Mouse (Mus musculus) liver, adult 2 months (tissue): ENCODE results near the gene Olfr902. TPM values are rescaled to one million over a fixed set of nuclear protein-coding genes. Genes with fewer than 3 reads are reported as not detected.
"Not testable (repeated sequence)": the region's sequence is repeated elsewhere in the genome, so short reads cannot be mapped to it uniquely, and the experiment has no call there.

ENCODE experiments used
- DNase-seq: peaks from one replicate; pipeline ENCODE4 v3.0.0-alpha.2; 2011; ENCODE audit warnings: low read depth, low spot score; ENCODE audit errors: extremely low read depth
- H3K27ac ChIP-seq: fragments of 200-500 bp; replicated peaks from 2 replicates; pipeline ENCODE4 v1.5.1; 2012; ENCODE audit warnings: low read depth, mild to moderate bottlenecking, control low read depth, inconsistent platforms, low read length; ENCODE audit not compliant: insufficient read depth
- H3K27me3 ChIP-seq: fragments of 200-500 bp; 2 replicates; pipeline ENCODE4 v1.6.1; 2012; ENCODE audit warnings: mild to moderate bottlenecking, moderate library complexity, low read length, inconsistent platforms; ENCODE audit not compliant: control insufficient read depth, insufficient read depth
- H3K36me3 ChIP-seq: fragments of 200-500 bp; 2 replicates; pipeline ENCODE4 v1.6.1; 2012; ENCODE audit warnings: low read length, inconsistent platforms; ENCODE audit not compliant: control insufficient read depth, insufficient read depth
- H3K4me1 ChIP-seq: fragments of 200-500 bp; 2 replicates; pipeline ENCODE4 v1.6.1; 2011; ENCODE audit warnings: low read length; ENCODE audit not compliant: control insufficient read depth, insufficient read depth
- H3K4me3 ChIP-seq: fragments of 200-500 bp; 2 replicates; pipeline ENCODE4 v1.5.1; 2011; ENCODE audit warnings: low read depth, mild to moderate bottlenecking, control low read depth, low read length, moderate library complexity; ENCODE audit not compliant: insufficient read depth
- H3K79me2 ChIP-seq: fragments of 200-500 bp; 2 replicates; pipeline ENCODE4 v1.6.1; 2012; ENCODE audit warnings: inconsistent platforms, mild to moderate bottlenecking, low read length, moderate library complexity; ENCODE audit not compliant: control insufficient read depth, insufficient read depth
- H3K9ac ChIP-seq: fragments of 200-500 bp; 2 replicates; pipeline ENCODE4 v1.6.1; 2012; ENCODE audit warnings: low read depth, mild to moderate bottlenecking, control low read depth, inconsistent platforms, low read length
- CTCF ChIP-seq: fragments of 200-500 bp; IDR thresholded peaks from 2 replicates; pipeline ENCODE4 v1.5.1; 2011; ENCODE audit warnings: low read depth, low read length, control low read depth
- POLR2A ChIP-seq: fragments of 200-500 bp; IDR thresholded peaks from 2 replicates; pipeline ENCODE4 v1.6.1; 2011; ENCODE audit warnings: low read length, control low read depth; ENCODE audit not compliant: insufficient read depth; ENCODE audit errors: extremely low read depth
- WGBS: fragments of 180-500 bp; shearing (Covaris S2); methylation state at CpG from one replicate; pipeline ENCODE4 v1.1.7; 2018; 5-methylcytosine and 5-hydroxymethylcytosine counted together
- polyA plus RNA-seq: library from polyadenylated mRNA; depleted of rRNA; stranded (reverse); fragments of >200 nt; gene quantifications from 2 replicates; pipeline ENCODE4 v1.2.3, GENCODE M21; 2012; rRNA removed
- total RNA-seq: library from RNA; depleted of rRNA; stranded (reverse); fragments of >200 nt; gene quantifications from 2 replicates; pipeline ENCODE4 v1.2.3, GENCODE M21; 2014; rRNA removed

Gene Olfr902
- total RNA-seq (not detected in 2 replicates), polyA plus RNA-seq (not detected in 2 replicates)

GRCm38 (mm10) chr9:38447352-38447751 is at the start of gene Olfr902:
TSS of gene Olfr902 (plus strand) at chr9:38447652.
- no peaks in the 10 kb centered on the region for H3K79me2 ChIP-seq
- no peaks in the 10 kb centered on the region for H3K4me1 ChIP-seq
- TF ChIP-seq POLR2A (no peak), CTCF (no peak)
- H3K27ac ChIP-seq: no peak within 1 kb of the TSS
- no peak for DNase-seq
- H3K36me3 ChIP-seq: no peaks in the 10 kb centered on the region
- 88% methylated on average over 5 of the region's 5 CpGs for WGBS
- H3K9ac ChIP-seq: no peak within 1 kb of the TSS
- no peak within 1 kb of the TSS for H3K4me3 ChIP-seq
- no peaks in the 10 kb centered on the region for H3K27me3 ChIP-seq

GRCm38 (mm10) chr9:38401398-38401797 is 46.1 kb upstream of the Olfr902 start, which contains the start of gene Olfr147:
TSS of gene Olfr147 (plus strand) at chr9:38401698.
- DNase-seq: no peak
- Histone ChIP-seq H3K79me2 (no peaks in the 10 kb centered on the region), H3K4me3 (no peak within 1 kb of the TSS), H3K4me1 (no peaks in the 10 kb centered on the region), H3K27me3 (no peaks in the 10 kb centered on the region), H3K9ac (no peak within 1 kb of the TSS), H3K27ac (no peak within 1 kb of the TSS), H3K36me3 (no peaks in the 10 kb centered on the region)
- WGBS: 73% methylated on average over 1 of the region's 1 CpGs
- TF ChIP-seq CTCF (no peak), POLR2A (no peak)

GRCm38 (mm10) chr9:38407502-38407901 is 40.0 kb upstream of the Olfr902 start:
- not testable (repeated sequence) for H3K9ac ChIP-seq, H3K27me3 ChIP-seq, H3K36me3 ChIP-seq, DNase-seq, H3K4me3 ChIP-seq, H3K4me1 ChIP-seq, H3K27ac ChIP-seq, H3K79me2 ChIP-seq
- 84% methylated on average over 3 of the region's 3 CpGs for WGBS

- DNase-seq: not testable (repeated sequence)
- 91% methylated on average over 14 of the region's 14 CpGs for WGBS
Measured at GRCm38 (mm10) chr9:38413502-38413901, 34.0 kb upstream of the Olfr902 start.

GRCm38 (mm10) chr9:38423801-38424200 is 23.7 kb upstream of the Olfr902 start:
- DNase-seq: no peak
- no peak for TF ChIP-seq CTCF
- Histone ChIP-seq H3K4me3 (no peak overlapping the region), H3K27ac (no peak overlapping the region), H3K36me3 (no peaks in the 10 kb centered on the region), H3K4me1 (no peaks in the 10 kb centered on the region), H3K9ac (no peak overlapping the region), H3K79me2 (no peaks in the 10 kb centered on the region), H3K27me3 (no peaks in the 10 kb centered on the region)

More at GRCm38 (mm10) chr9:38413502-38413901, 34.0 kb upstream of the Olfr902 start:
- not testable (repeated sequence) for H3K79me2 ChIP-seq, H3K4me1 ChIP-seq, H3K9ac ChIP-seq, H3K36me3 ChIP-seq, H3K27me3 ChIP-seq, H3K27ac ChIP-seq, H3K4me3 ChIP-seq

GRCm38 (mm10) chr9:38427026-38427425 is 20.4 kb upstream of the Olfr902 start:
- 23% methylated on average over 1 of the region's 1 CpGs for WGBS
- H3K27ac ChIP-seq: no peak overlapping the region

More at GRCm38 (mm10) chr9:38427026-38427425, 20.4 kb upstream of the Olfr902 start:
- no peak for DNase-seq
- Histone ChIP-seq H3K79me2 (no peaks in the 10 kb centered on the region), H3K4me3 (no peak overlapping the region), H3K36me3 (no peaks in the 10 kb centered on the region), H3K4me1 (no peaks in the 10 kb centered on the region), H3K9ac (no peak overlapping the region), H3K27me3 (no peaks in the 10 kb centered on the region)
- TF ChIP-seq POLR2A (no peak), CTCF (no peak)
